Mouse (Mus musculus) hindbrain, embryonic 16.5 days (tissue): ENCODE results near the gene Lamc2. TPM values are rescaled to one million over a fixed set of nuclear protein-coding genes. Genes with fewer than 3 reads are reported as not detected.

Source experiments
- ATAC-seq: fragments of 200-750 bp; cut with Nextera tagmentation; 2 replicates; pipeline ENCODE4 v1.8.0; 2017; ENCODE audit warnings: moderate TSS enrichment, moderate library complexity
- H3K27ac ChIP-seq: fragments of 300-500 bp; sonication (generic); 2 replicates; pipeline ENCODE4 v1.5.1; 2014; ENCODE audit warnings: low read depth, mild to moderate bottlenecking, control low read depth, low read length, moderate library complexity
- H3K27me3 ChIP-seq: fragments of 300-500 bp; sonication (generic); replicated peaks from 2 replicates; pipeline ENCODE4 v1.6.1; 2014; ENCODE audit warnings: low read length; ENCODE audit not compliant: control insufficient read depth, insufficient read depth
- H3K36me3 ChIP-seq: fragments of 300-500 bp; sonication (generic); 2 replicates; pipeline ENCODE4 v1.6.1; 2014; ENCODE audit warnings: mild to moderate bottlenecking, low read length, moderate library complexity, mixed read lengths; ENCODE audit not compliant: control insufficient read depth, insufficient read depth
- H3K4me1 ChIP-seq: fragments of 300-500 bp; sonication (generic); 2 replicates; pipeline ENCODE4 v1.6.1; 2014; ENCODE audit warnings: low read depth, low read length; ENCODE audit not compliant: control insufficient read depth, insufficient read depth
- H3K4me2 ChIP-seq: fragments of 300-500 bp; sonication (generic); 2 replicates; pipeline ENCODE4 v1.6.1; 2014; ENCODE audit warnings: mild to moderate bottlenecking, low read length, control low read depth, moderate library complexity
- H3K4me3 ChIP-seq: fragments of 300-500 bp; sonication (generic); 2 replicates; pipeline ENCODE4 v1.5.1; 2014; ENCODE audit warnings: mild to moderate bottlenecking, low read length, control low read depth, moderate library complexity
- H3K9ac ChIP-seq: fragments of 300-500 bp; sonication (generic); 2 replicates; pipeline ENCODE4 v1.6.1; 2014; ENCODE audit warnings: low read depth, mild to moderate bottlenecking, control low read depth, low read length, moderate library complexity
- H3K9me3 ChIP-seq: fragments of 300-500 bp; sonication (generic); 2 replicates; pipeline ENCODE4 v1.6.1; 2014; ENCODE audit warnings: mild to moderate bottlenecking, low read length, moderate library complexity; ENCODE audit not compliant: control insufficient read depth
- WGBS: fragments of 180-500 bp; shearing (Covaris S2); extraction: QIAGEN DNeasy Blood & Tissue Kit; methylation state at CpG from one replicate; pipeline ENCODE4 v1.1.7; 2014; 5-methylcytosine and 5-hydroxymethylcytosine counted together
- polyA plus RNA-seq: library from polyadenylated mRNA; unstranded; fragments of >200 nt; fragmentation: Nextera tagmentation; extraction: Ambion mirVana; gene quantifications from 2 replicates; pipeline ENCODE4 v1.2.1, GENCODE M21; 2015

The Lamc2 gene
- polyA plus RNA-seq = 2.5 and 2.6 TPM in 2 replicates

DNA sequence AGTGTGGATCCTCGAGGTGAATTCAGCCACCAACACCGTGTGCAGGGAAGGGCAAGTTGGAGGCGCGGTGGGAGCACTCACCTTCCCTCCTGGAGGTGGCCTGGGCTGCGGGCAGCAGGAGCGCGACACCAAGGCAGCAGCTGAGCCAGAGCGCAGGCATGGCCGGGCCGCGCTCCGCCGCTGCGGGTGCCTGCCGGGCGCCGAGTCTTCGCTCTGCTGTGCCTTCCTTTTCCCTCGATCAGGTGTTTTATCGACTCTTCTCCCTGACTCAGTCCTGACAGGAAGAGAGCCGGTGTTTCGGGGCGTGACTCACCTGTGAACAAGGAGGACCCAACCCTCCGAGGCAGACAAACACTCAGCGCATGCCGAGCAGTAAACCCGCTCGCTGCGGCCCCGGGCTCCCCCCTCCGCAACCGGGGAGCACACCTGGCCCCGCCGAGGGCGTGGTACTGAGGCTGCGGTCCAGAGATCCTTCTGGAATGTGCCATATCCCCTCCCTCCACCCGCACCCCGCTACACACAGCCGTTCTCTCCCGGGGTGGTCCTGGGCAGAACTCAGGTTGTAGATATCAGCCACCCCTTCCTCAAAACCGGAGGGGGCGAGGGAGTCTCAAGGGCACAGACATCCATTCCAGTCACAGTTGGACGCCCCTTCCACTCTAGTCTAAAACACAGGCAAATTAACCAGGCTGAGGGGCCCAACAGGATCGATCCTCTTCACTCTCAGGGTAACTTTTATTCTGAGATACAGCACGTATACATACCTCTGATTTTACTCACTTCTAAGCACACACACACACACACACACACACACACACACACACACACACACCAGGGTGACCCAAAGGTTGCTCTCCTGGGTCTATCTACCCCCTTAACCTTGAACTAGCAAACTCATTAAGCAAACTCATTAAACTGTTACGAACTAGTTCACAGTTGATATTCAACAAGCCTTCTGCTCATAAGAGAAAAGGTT, at the start of gene Lamc2:
Gene Lamc2 (minus strand): TSS at position 620 of the 976 bp plus-strand sequence.
- WGBS = 3% methylated on average over 46 of the region's 46 CpGs
- H3K4me3 ChIP-seq = peak within 1 kb of the TSS; percentile 55
- peak within 1 kb of the TSS; percentile 62 for H3K9ac ChIP-seq
- peak; percentile 77 for ATAC-seq
- peaks cover 4% of the 10 kb centered on the region for H3K27me3 ChIP-seq
- no peaks in the 10 kb centered on the region for H3K36me3 ChIP-seq
- H3K4me1 ChIP-seq = peaks cover 9% of the 10 kb centered on the region
- H3K9me3 ChIP-seq = no peaks in the 10 kb centered on the region
- H3K27ac ChIP-seq = no peak within 1 kb of the TSS
- H3K4me2 ChIP-seq = peak within 1 kb of the TSS; percentile 96

DNA sequence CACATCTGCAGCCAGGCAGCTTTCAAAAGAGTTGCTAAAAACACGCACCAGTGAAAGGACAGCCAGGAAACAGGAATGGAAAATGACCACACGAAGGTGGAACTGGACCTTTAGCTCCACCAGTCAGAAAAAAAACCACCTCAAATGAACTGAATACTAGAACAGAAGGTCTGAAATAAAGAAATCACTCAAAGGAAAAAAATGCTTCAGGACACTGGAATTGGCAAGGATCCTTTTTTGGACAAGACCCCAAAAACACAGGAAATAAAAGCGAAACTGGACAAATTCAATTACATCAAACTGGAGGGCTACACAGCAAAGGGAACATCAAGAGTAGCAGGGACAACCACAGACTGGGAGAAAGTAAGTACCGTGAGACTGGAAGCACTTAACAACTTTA, 49.3 kb upstream of the Lamc2 start:
- WGBS = 71% methylated on average over 4 of the region's 4 CpGs
- peaks cover 17% of the 10 kb centered on the region for H3K36me3 ChIP-seq
- no peak for ATAC-seq
- H3K4me1 ChIP-seq = no peaks in the 10 kb centered on the region; the same call in 1 of the 2 replicates
- no peak overlapping the region for H3K4me3 ChIP-seq
- H3K27ac ChIP-seq = no peak overlapping the region
- no peak overlapping the region for H3K9ac ChIP-seq
- no peak overlapping the region for H3K4me2 ChIP-seq
- no peaks in the 10 kb centered on the region for H3K9me3 ChIP-seq
- H3K27me3 ChIP-seq = no peaks in the 10 kb centered on the region

DNA sequence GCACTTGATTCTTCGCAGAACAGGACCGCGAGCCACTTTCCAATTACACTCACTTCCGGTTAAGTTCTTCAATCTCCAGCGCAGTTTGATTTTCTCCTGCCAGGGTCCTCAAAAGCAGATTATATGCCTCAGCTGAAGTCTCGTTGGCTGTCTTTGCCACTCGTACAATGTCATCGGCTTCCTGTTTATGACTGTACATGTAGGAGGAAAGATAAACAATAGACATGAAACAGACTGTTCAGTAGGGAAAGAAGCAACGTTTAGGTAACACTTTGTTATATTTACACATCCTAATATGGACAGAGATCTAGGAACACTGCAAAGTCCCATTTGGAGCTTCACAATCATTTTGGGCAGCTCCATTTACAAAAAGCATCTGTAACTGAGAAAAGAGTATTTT, 45.4 kb upstream of the Lamc2 start:
- H3K4me3 ChIP-seq = no peak overlapping the region
- peaks cover 24% of the 10 kb centered on the region for H3K36me3 ChIP-seq
- H3K27ac ChIP-seq = no peak overlapping the region
- no peak for ATAC-seq
- H3K27me3 ChIP-seq = no peaks in the 10 kb centered on the region
- no peaks in the 10 kb centered on the region for H3K9me3 ChIP-seq
- WGBS = 89% methylated on average over 9 of the region's 9 CpGs
- no peaks in the 10 kb centered on the region; the same call in 1 of the 2 replicates for H3K4me1 ChIP-seq
- H3K4me2 ChIP-seq = no peak overlapping the region
- H3K9ac ChIP-seq = no peak overlapping the region

DNA sequence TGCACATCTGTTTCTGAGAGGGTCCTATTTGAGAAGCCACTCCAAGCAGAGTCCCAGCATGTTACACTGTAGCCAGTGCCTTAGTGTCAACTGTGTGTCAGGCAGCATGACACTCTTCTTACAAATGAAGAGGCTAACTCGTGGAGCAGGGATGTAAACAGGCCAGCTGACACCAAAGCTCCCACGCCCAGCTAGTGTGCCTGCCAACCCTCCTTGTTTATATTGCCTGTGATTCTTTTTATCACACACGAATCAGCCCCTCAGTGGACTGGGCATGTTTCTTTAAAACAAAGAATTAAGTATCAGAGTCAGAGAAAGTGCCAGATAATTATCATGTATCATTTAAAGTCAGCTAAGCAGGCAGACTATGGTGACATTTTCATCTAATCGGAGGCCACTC, 41.7 kb upstream of the Lamc2 start:
- no peaks in the 10 kb centered on the region for H3K27me3 ChIP-seq
- H3K4me2 ChIP-seq = no peak overlapping the region
- no peak overlapping the region for H3K27ac ChIP-seq
- no peak for ATAC-seq
- no peak overlapping the region for H3K9ac ChIP-seq
- H3K9me3 ChIP-seq = no peaks in the 10 kb centered on the region
- no peak overlapping the region for H3K4me3 ChIP-seq
- WGBS = 60% methylated on average over 4 of the region's 4 CpGs
- no peaks in the 10 kb centered on the region for H3K4me1 ChIP-seq
- peaks cover 26% of the 10 kb centered on the region for H3K36me3 ChIP-seq

DNA sequence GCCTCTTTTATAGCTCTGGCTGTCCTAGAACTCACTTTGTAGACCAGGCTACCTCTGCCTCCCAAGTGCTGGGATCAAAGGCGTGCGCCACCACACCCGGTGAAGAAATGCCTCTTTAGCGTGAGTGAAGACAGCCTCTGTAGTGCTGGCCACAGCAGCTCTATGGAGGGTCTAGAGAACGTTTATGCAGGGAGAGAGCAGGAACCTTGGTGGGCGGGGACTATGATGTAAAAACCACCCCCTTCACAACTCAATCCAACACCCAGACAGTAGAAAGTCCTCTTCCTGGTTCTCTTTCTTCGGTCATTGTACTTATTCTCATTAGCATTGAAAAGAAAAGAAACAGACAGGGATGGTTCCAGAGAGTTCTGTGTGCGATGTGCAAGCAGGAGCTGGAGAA, 40.8 kb upstream of the Lamc2 start:
- no peak overlapping the region for H3K9ac ChIP-seq
- 92% methylated on average over 8 of the region's 8 CpGs for WGBS
- no peaks in the 10 kb centered on the region for H3K9me3 ChIP-seq
- no peaks in the 10 kb centered on the region for H3K4me1 ChIP-seq
- H3K4me3 ChIP-seq = no peak overlapping the region
- H3K27ac ChIP-seq = no peak overlapping the region
- ATAC-seq = no peak
- no peaks in the 10 kb centered on the region for H3K27me3 ChIP-seq
- H3K36me3 ChIP-seq = peaks cover 26% of the 10 kb centered on the region
- H3K4me2 ChIP-seq = no peak overlapping the region

DNA sequence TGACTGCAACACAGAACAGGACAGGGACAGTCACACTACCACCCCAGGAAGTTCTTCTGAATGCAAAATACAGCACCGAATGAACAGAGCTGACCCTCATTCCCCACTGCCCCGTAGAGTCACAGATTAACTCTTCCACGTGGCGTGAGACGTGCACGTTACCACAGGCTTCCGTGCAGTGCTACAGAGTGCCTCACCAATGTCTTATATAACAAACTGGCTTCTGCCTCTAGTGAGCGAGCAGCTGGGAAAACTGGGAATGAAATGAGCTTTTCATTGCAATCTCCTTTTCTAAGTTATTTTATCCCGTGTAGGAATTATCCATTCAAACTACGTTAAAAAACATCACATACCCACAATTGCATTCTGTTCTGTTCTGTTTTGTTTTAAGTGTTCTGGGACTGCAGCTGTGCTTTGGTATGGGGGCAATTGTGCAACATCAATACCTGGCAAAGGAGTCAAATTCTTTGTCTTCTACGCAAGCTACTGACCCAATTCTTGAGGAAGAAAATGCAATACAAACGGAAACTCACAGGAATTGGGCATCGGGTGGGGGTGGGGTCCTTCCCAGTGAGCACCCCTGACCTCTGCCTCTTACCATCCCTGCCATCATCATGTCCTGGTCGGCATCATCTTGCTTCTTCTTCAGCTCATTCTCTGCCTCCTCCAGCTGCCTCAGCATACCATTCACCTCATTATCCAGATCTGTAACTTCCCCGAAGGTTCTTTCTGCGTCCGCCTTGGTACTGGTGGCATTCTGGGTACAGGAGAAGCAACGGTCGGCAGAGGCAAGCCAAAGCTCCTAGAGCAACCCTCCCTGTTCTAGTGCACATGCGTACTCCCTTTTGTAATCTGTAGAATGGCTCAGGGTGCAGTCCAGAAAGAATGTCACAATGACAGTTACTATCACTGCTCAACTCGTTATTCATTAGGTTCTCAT, 39.8 kb upstream of the Lamc2 start:
- ATAC-seq = no peak
- Histone ChIP-seq H3K4me1 (no peaks in the 10 kb centered on the region), H3K4me2 (no peak overlapping the region), H3K4me3 (no peak overlapping the region), H3K36me3 (peaks cover 26% of the 10 kb centered on the region), H3K27me3 (no peaks in the 10 kb centered on the region), H3K9ac (no peak overlapping the region), H3K9me3 (no peaks in the 10 kb centered on the region), H3K27ac (no peak overlapping the region)
- 91% methylated on average over 21 of the region's 21 CpGs for WGBS

DNA sequence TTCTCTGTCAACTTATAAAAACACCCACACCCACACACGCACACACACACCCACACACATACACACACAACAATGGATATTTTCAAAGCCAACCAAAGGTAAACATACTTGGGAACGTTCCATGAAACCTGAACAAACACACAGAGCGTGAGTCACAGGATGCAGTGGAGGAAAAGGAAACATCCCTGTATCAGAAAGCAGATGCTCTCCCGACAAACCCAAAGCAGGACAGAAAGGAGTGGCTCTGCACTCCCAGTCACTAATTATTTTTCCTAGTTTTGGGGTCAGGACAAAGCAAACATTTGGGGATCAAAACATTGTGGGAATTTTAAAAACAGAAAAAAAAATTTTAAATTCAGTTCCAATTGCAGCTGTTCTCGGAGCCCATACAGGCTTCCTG, 38.1 kb upstream of the Lamc2 start:
- Histone ChIP-seq H3K9me3 (no peaks in the 10 kb centered on the region), H3K4me2 (no peak overlapping the region), H3K36me3 (peaks cover 24% of the 10 kb centered on the region), H3K27me3 (no peaks in the 10 kb centered on the region), H3K4me3 (no peak overlapping the region), H3K27ac (no peak overlapping the region), H3K9ac (no peak overlapping the region), H3K4me1 (no peaks in the 10 kb centered on the region)
- WGBS = 81% methylated on average over 5 of the region's 5 CpGs
- ATAC-seq = no peak

DNA sequence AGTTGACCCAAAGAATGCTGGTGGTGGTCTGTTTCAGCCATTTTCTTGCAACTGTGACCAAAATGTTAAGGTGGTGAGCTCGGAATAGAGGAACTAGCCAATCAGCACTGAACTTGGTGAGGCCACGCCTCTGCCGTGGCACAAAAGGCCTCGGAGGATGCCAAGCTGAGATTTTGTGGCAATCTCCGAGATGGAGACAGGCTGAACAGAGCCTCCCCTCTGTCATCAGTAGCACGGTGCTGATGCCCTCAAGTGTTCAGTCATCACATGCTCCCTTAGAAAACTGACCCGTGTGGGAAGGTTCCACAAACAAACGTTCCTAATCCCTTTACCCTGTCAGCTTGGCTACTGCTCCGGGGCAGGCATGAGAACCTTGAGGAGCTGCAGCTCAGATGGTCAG, 33.1 kb upstream of the Lamc2 start:
- H3K36me3 ChIP-seq = peaks cover 15% of the 10 kb centered on the region
- 54% methylated on average over 9 of the region's 9 CpGs for WGBS
- H3K4me2 ChIP-seq = no peak overlapping the region
- H3K9ac ChIP-seq = no peak overlapping the region
- H3K27ac ChIP-seq = no peak overlapping the region
- no peaks in the 10 kb centered on the region for H3K27me3 ChIP-seq
- no peaks in the 10 kb centered on the region for H3K4me1 ChIP-seq
- H3K4me3 ChIP-seq = no peak overlapping the region
- no peak for ATAC-seq
- H3K9me3 ChIP-seq = no peaks in the 10 kb centered on the region

DNA sequence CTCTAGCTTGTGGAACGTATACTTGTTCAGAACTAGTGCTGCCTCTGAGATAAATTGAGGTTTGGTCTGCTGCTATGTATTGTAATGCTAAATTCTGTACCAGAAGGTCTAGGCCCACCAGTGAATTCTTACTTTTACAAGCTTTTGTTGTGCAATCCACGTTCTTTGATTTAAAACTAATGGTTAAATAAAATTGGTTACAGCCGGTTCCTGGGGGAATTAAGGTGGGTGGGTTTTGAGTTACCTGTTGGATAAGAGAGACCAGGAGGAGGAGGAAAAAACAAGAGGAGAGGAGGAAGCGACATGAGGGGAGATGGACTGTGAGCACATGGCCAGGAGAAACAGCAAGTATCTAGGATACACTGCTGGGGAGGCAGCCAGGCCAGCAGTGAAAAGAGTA, 30.3 kb upstream of the Lamc2 start:
- 0 out of 2 replicates have a peak, but pooled peaks have one; percentile 11 for ATAC-seq
- Histone ChIP-seq H3K4me3 (no peak overlapping the region), H3K9me3 (no peaks in the 10 kb centered on the region), H3K9ac (no peak overlapping the region), H3K4me1 (no peaks in the 10 kb centered on the region), H3K36me3 (peaks cover 14% of the 10 kb centered on the region), H3K27me3 (no peaks in the 10 kb centered on the region), H3K27ac (no peak overlapping the region), H3K4me2 (no peak overlapping the region)
- 71% methylated on average over 4 of the region's 4 CpGs for WGBS
